Mouse (Mus musculus): ENCODE measurements around the gene Tnf. TPM values are rescaled to one million over a fixed set of nuclear protein-coding genes. Genes with fewer than 3 reads are reported as not detected.

Gene Tnf
- polyA plus RNA-seq, 1 experiment from 2014 or later: 0.47 TPM

- 88% methylated on average over 8 of the region's 8 CpGs for WGBS
- Histone ChIP-seq H3K36me3 (peaks cover 97% of the 10 kb centered on the region), H3K9me3 (replicated peaks) (no peaks in the 10 kb centered on the region), H3K4me2 (replicated peaks) (no peak overlapping the region), H3K9ac (no peak overlapping the region), H3K4me1 (peaks cover 24% of the 10 kb centered on the region), H3K27ac (replicated peaks) (no peak overlapping the region), H3K4me3 (replicated peaks) (no peak overlapping the region), H3K27me3 (no peaks in the 10 kb centered on the region)
- ATAC-seq (ENCODE audit: insufficient number of reproducible peaks, low FRiP score, low TSS enrichment, low read depth): no peak
These were observed 44.1 kb downstream of the Tnf start for GRCm38 (mm10) chr17:35157661-35158175.

- Histone ChIP-seq H3K9ac (no peak overlapping the region), H3K27ac (replicated peaks) (no peak overlapping the region), H3K4me3 (replicated peaks) (no peak overlapping the region), H3K9me3 (replicated peaks) (no peaks in the 10 kb centered on the region), H3K4me1 (peaks cover 20% of the 10 kb centered on the region), H3K27me3 (no peaks in the 10 kb centered on the region), H3K4me2 (replicated peaks) (no peak overlapping the region), H3K36me3 (peaks cover 100% of the 10 kb centered on the region)
- ATAC-seq (ENCODE audit: insufficient number of reproducible peaks, low FRiP score, low TSS enrichment, low read depth): no peak
- 83% methylated on average over 8 of the region's 8 CpGs for WGBS
These were observed 44.6 kb downstream of the Tnf start for GRCm38 (mm10) chr17:35157254-35157653.

GRCm38 (mm10) chr17:35156461-35157200 is 45.2 kb downstream of the Tnf start:
- Histone ChIP-seq H3K4me3 (replicated peaks) (no peak overlapping the region), H3K9me3 (replicated peaks) (no peaks in the 10 kb centered on the region), H3K36me3 (peaks cover 100% of the 10 kb centered on the region), H3K9ac (no peak overlapping the region), H3K27me3 (no peaks in the 10 kb centered on the region), H3K27ac (replicated peaks) (no peak overlapping the region), H3K4me2 (replicated peaks) (no peak overlapping the region), H3K4me1 (peaks cover 14% of the 10 kb centered on the region)
- 81% methylated on average over 33 of the region's 33 CpGs for WGBS
- ATAC-seq (ENCODE audit: insufficient number of reproducible peaks, low FRiP score, low TSS enrichment, low read depth): no peak

- no peak overlapping the region for H3K4me2 ChIP-seq (replicated peaks)
- peaks cover 6% of the 10 kb centered on the region for H3K4me1 ChIP-seq
- 0 out of 2 replicates have a peak overlapping the region, but pooled peaks have one; percentile 9 for H3K27ac ChIP-seq (replicated peaks)
- H3K4me3 ChIP-seq (replicated peaks): no peak overlapping the region
- ATAC-seq (ENCODE audit: insufficient number of reproducible peaks, low FRiP score, low TSS enrichment, low read depth): no peak
- 92% methylated on average over 12 of the region's 12 CpGs for WGBS
- H3K27me3 ChIP-seq: no peaks in the 10 kb centered on the region
- no peak overlapping the region for H3K9ac ChIP-seq
- H3K9me3 ChIP-seq (replicated peaks): no peaks in the 10 kb centered on the region
- peaks cover 98% of the 10 kb centered on the region for H3K36me3 ChIP-seq
These were observed 46.4 kb downstream of the Tnf start for GRCm38 (mm10) chr17:35155451-35155850.

- no peak for ATAC-seq (ENCODE audit: insufficient number of reproducible peaks, low FRiP score, low TSS enrichment, low read depth)
- H3K4me2 ChIP-seq (replicated peaks): no peak overlapping the region
- peaks cover 98% of the 10 kb centered on the region for H3K36me3 ChIP-seq
- no peak overlapping the region for H3K9ac ChIP-seq
- no peaks in the 10 kb centered on the region for H3K9me3 ChIP-seq (replicated peaks)
- 77% methylated on average over 7 of the region's 7 CpGs for WGBS
- no peaks in the 10 kb centered on the region for H3K27me3 ChIP-seq
- H3K4me1 ChIP-seq: peaks cover 6% of the 10 kb centered on the region
- peak overlapping the region; percentile 35; the same call in 1 of the 2 replicates for H3K27ac ChIP-seq (replicated peaks)
- H3K4me3 ChIP-seq (replicated peaks): no peak overlapping the region
These were observed 47.2 kb downstream of the Tnf start for GRCm38 (mm10) chr17:35154616-35155015.

- no peaks in the 10 kb centered on the region for H3K27me3 ChIP-seq
These were observed 47.9 kb downstream of the Tnf start for GRCm38 (mm10) chr17:35153931-35154330.

GRCm38 (mm10) chr17:35153077-35153476 is 48.7 kb downstream of the Tnf start:
- WGBS: 90% methylated on average over 9 of the region's 9 CpGs
- ATAC-seq (ENCODE audit: insufficient number of reproducible peaks, low FRiP score, low TSS enrichment, low read depth): no peak
- peaks cover 98% of the 10 kb centered on the region for H3K36me3 ChIP-seq
- H3K9me3 ChIP-seq (replicated peaks): no peaks in the 10 kb centered on the region
- peaks cover 8% of the 10 kb centered on the region for H3K4me1 ChIP-seq
- no peak overlapping the region for H3K9ac ChIP-seq
- H3K4me3 ChIP-seq (replicated peaks): no peak overlapping the region
- no peaks in the 10 kb centered on the region for H3K27me3 ChIP-seq
- H3K4me2 ChIP-seq (replicated peaks): no peak overlapping the region
- no peak overlapping the region for H3K27ac ChIP-seq (replicated peaks)

More at GRCm38 (mm10) chr17:35153931-35154330, 47.9 kb downstream of the Tnf start:
- Histone ChIP-seq H3K27ac (replicated peaks) (peak overlapping the region; percentile 35; the same call in 1 of the 2 replicates), H3K4me1 (peaks cover 6% of the 10 kb centered on the region), H3K9ac (no peak overlapping the region), H3K4me2 (replicated peaks) (no peak overlapping the region), H3K9me3 (replicated peaks) (no peaks in the 10 kb centered on the region), H3K36me3 (peaks cover 98% of the 10 kb centered on the region), H3K4me3 (replicated peaks) (no peak overlapping the region)
- WGBS: 48% methylated on average over 4 of the region's 4 CpGs
- no peak for ATAC-seq (ENCODE audit: insufficient number of reproducible peaks, low FRiP score, low TSS enrichment, low read depth)

- no peaks in the 10 kb centered on the region for H3K27me3 ChIP-seq
- 93% methylated on average over 4 of the region's 4 CpGs for WGBS
- ATAC-seq (ENCODE audit: insufficient number of reproducible peaks, low FRiP score, low TSS enrichment, low read depth): no peak
These were observed 49.7 kb downstream of the Tnf start for GRCm38 (mm10) chr17:35152121-35152520.

More at GRCm38 (mm10) chr17:35152121-35152520, 49.7 kb downstream of the Tnf start:
- Histone ChIP-seq H3K4me3 (replicated peaks) (no peak overlapping the region), H3K4me2 (replicated peaks) (no peak overlapping the region), H3K36me3 (peaks cover 97% of the 10 kb centered on the region), H3K27ac (replicated peaks) (no peak overlapping the region), H3K9ac (no peak overlapping the region), H3K4me1 (peaks cover 8% of the 10 kb centered on the region), H3K9me3 (replicated peaks) (no peaks in the 10 kb centered on the region)

Small RNAs within 50 kb of the gene (microRNA-seq; reads per million reads assigned to microRNA genes)
- gene Mir6973a (ENCODE audit: borderline number of aligned reads) (not detected), gene Mir6974 (ENCODE audit: borderline number of aligned reads) (not detected), gene Mir6975 (ENCODE audit: borderline number of aligned reads) (1.4 reads per million), gene Mir8094 (ENCODE audit: borderline number of aligned reads) (not detected)

Other genes starting within 250 kb of the Tnf start
- 2.2 and 3.4 TPM in 2 replicates for gene Hspa1b, start 242.8 kb downstream of the Tnf start, polyA plus RNA-seq (2015; fragmentation: Nextera tagmentation; extraction: Ambion mirVana)
- not detected in 2 replicates for gene Gm20481, start 232.1 kb downstream of the Tnf start, polyA plus RNA-seq (2015; fragmentation: Nextera tagmentation; extraction: Ambion mirVana)
- gene Hspa1a, start 229.9 kb downstream of the Tnf start, polyA plus RNA-seq (2015; fragmentation: Nextera tagmentation; extraction: Ambion mirVana): 19.5 and 19.7 TPM in 2 replicates
- gene Hspa1l, start 229.3 kb downstream of the Tnf start, polyA plus RNA-seq (2015; fragmentation: Nextera tagmentation; extraction: Ambion mirVana): 0.71 and 0.77 TPM in 2 replicates
- gene Lsm2, start 220.1 kb downstream of the Tnf start, polyA plus RNA-seq (2015; fragmentation: Nextera tagmentation; extraction: Ambion mirVana): 163 and 173 TPM in 2 replicates
- 108 and 114 TPM in 2 replicates for gene Vars, start 201.0 kb downstream of the Tnf start, polyA plus RNA-seq (2015; fragmentation: Nextera tagmentation; extraction: Ambion mirVana)
- 0.43 and 0.58 TPM in 2 replicates for gene Vwa7, start 185.4 kb downstream of the Tnf start, polyA plus RNA-seq (2015; fragmentation: Nextera tagmentation; extraction: Ambion mirVana)
- gene Sapcd1, start 174.0 kb downstream of the Tnf start, polyA plus RNA-seq (2015; fragmentation: Nextera tagmentation; extraction: Ambion mirVana): 21.5 and 23.4 TPM in 2 replicates
- gene Msh5, start 155.3 kb downstream of the Tnf start, polyA plus RNA-seq (2015; fragmentation: Nextera tagmentation; extraction: Ambion mirVana): 3.6 and 5.4 TPM in 2 replicates
- gene Clic1, start 152.0 kb downstream of the Tnf start, polyA plus RNA-seq (2015; fragmentation: Nextera tagmentation; extraction: Ambion mirVana): 324 and 329 TPM in 2 replicates
- gene Ddah2, start 143.0 kb downstream of the Tnf start, polyA plus RNA-seq (2015; fragmentation: Nextera tagmentation; extraction: Ambion mirVana): 319 and 347 TPM in 2 replicates
- gene Ly6g6c, start 136.6 kb downstream of the Tnf start, polyA plus RNA-seq (2015; fragmentation: Nextera tagmentation; extraction: Ambion mirVana): 98.5 and 131 TPM in 2 replicates
- gene Mpig6b, start 135.8 kb downstream of the Tnf start, polyA plus RNA-seq (2015; fragmentation: Nextera tagmentation; extraction: Ambion mirVana): 1.1 and 1.4 TPM in 2 replicates
- 31.4 and 33.0 TPM in 2 replicates for gene Ly6g6e, start 125.1 kb downstream of the Tnf start, polyA plus RNA-seq (2015; fragmentation: Nextera tagmentation; extraction: Ambion mirVana)
- 1.5 and 2.3 TPM in 2 replicates for gene Ly6g6d, start 123.9 kb downstream of the Tnf start, polyA plus RNA-seq (2015; fragmentation: Nextera tagmentation; extraction: Ambion mirVana)
- 0.20 and 0.28 TPM in 2 replicates for gene Ly6g6f, start 116.4 kb downstream of the Tnf start, polyA plus RNA-seq (2015; fragmentation: Nextera tagmentation; extraction: Ambion mirVana)
- gene Abhd16a, start 112.7 kb downstream of the Tnf start, polyA plus RNA-seq (2015; fragmentation: Nextera tagmentation; extraction: Ambion mirVana): 102 and 105 TPM in 2 replicates
- gene Ly6g5c, start 93.7 kb downstream of the Tnf start, polyA plus RNA-seq (2015; fragmentation: Nextera tagmentation; extraction: Ambion mirVana): not detected in 2 replicates
- gene Ly6g5b, start 86.6 kb downstream of the Tnf start, polyA plus RNA-seq (2015; fragmentation: Nextera tagmentation; extraction: Ambion mirVana): 1.4 and 1.8 TPM in 2 replicates
- gene Gpank1, start 80.6 kb downstream of the Tnf start, polyA plus RNA-seq (2015; fragmentation: Nextera tagmentation; extraction: Ambion mirVana): 19.5 and 20.1 TPM in 2 replicates
- gene Csnk2b, start 80.0 kb downstream of the Tnf start, polyA plus RNA-seq (2015; fragmentation: Nextera tagmentation; extraction: Ambion mirVana): 278 and 279 TPM in 2 replicates
- 11.2 and 12.2 TPM in 2 replicates for gene D17H6S53E, start 75.6 kb downstream of the Tnf start, polyA plus RNA-seq (2015; fragmentation: Nextera tagmentation; extraction: Ambion mirVana)
- 0.17 TPM in 1 of 2 replicates, not detected in the other for gene Apom, start 70.0 kb downstream of the Tnf start, polyA plus RNA-seq (2015; fragmentation: Nextera tagmentation; extraction: Ambion mirVana)
- gene Bag6, start 66.8 kb downstream of the Tnf start, polyA plus RNA-seq (2015; fragmentation: Nextera tagmentation; extraction: Ambion mirVana): 57.8 TPM in 2 replicates
- 179 and 198 TPM in 2 replicates for gene Prrc2a, start 37.1 kb downstream of the Tnf start, polyA plus RNA-seq (2015; fragmentation: Nextera tagmentation; extraction: Ambion mirVana)
- gene Aif1, start 25.9 kb downstream of the Tnf start, polyA plus RNA-seq (2015; fragmentation: Nextera tagmentation; extraction: Ambion mirVana): 15.5 and 17.5 TPM in 2 replicates
- 27.2 and 27.4 TPM in 2 replicates for gene Lst1, start 13.6 kb downstream of the Tnf start, polyA plus RNA-seq (2015; fragmentation: Nextera tagmentation; extraction: Ambion mirVana)
- 2.3 and 2.9 TPM in 2 replicates for gene Ltb, start 7.6 kb downstream of the Tnf start, polyA plus RNA-seq (2015; fragmentation: Nextera tagmentation; extraction: Ambion mirVana)
- gene Lta, start 3.3 kb upstream of the Tnf start, polyA plus RNA-seq (2015; fragmentation: Nextera tagmentation; extraction: Ambion mirVana): 0.27 and 0.32 TPM in 2 replicates
- 0.57 TPM in 1 of 2 replicates, not detected in the other for gene Gm16181, start 18.8 kb upstream of the Tnf start, polyA plus RNA-seq (2015; fragmentation: Nextera tagmentation; extraction: Ambion mirVana)
- 4.1 and 4.4 TPM in 2 replicates for gene Atp6v1g2, start 31.7 kb upstream of the Tnf start, polyA plus RNA-seq (2015; fragmentation: Nextera tagmentation; extraction: Ambion mirVana)
- 11.8 and 12.7 TPM in 2 replicates for gene Nfkbil1, start 33.8 kb upstream of the Tnf start, polyA plus RNA-seq (2015; fragmentation: Nextera tagmentation; extraction: Ambion mirVana)
- 406 and 413 TPM in 2 replicates for gene Ddx39b, start 39.7 kb upstream of the Tnf start, polyA plus RNA-seq (2015; fragmentation: Nextera tagmentation; extraction: Ambion mirVana)
- gene H2-D1, start 60.7 kb upstream of the Tnf start, polyA plus RNA-seq (2015; fragmentation: Nextera tagmentation; extraction: Ambion mirVana): 81.6 and 82.0 TPM in 2 replicates
- not detected in 2 replicates for gene H2-Q1, start 118.4 kb upstream of the Tnf start, polyA plus RNA-seq (2015; fragmentation: Nextera tagmentation; extraction: Ambion mirVana)
- 0.47 TPM in 1 of 2 replicates, not detected in the other for gene H2-Q2, start 140.2 kb upstream of the Tnf start, polyA plus RNA-seq (2015; fragmentation: Nextera tagmentation; extraction: Ambion mirVana)
- gene H2-Q4, start 177.6 kb upstream of the Tnf start, polyA plus RNA-seq (2015; fragmentation: Nextera tagmentation; extraction: Ambion mirVana): 2.4 and 2.7 TPM in 2 replicates
- gene H2-Q6, start 222.8 kb upstream of the Tnf start, polyA plus RNA-seq (2015; fragmentation: Nextera tagmentation; extraction: Ambion mirVana): 0.14 and 0.28 TPM in 2 replicates
- gene H2-Q7, start 237.1 kb upstream of the Tnf start, polyA plus RNA-seq (2015; fragmentation: Nextera tagmentation; extraction: Ambion mirVana): 2.0 and 2.2 TPM in 2 replicates